Mouse (Mus musculus): ENCODE measurements around the gene Trim65. TPM values are rescaled to one million over a fixed set of nuclear protein-coding genes. Genes with fewer than 3 reads are reported as not detected.
A peak's percentile ranks its signal among the peaks of the same experiment; 100 is the strongest.
"Not testable (repeated sequence)": the region's sequence is repeated elsewhere in the genome, so short reads cannot be mapped to it uniquely, and the experiment has no call there.

Gene Trim65
- polyA plus RNA-seq, 1 experiment: 17.3 TPM

GRCm38 (mm10) chr11:116096213-116097108, 34.5 kb downstream of the Trim65 start:
- peak; percentile 7 for DNase-seq
- TF ChIP-seq CTCF (IDR thresholded peaks at IDR 0.05; ENCODE audit: insufficient read depth, low read length) (peak; percentile 54), POLR2A (IDR thresholded peaks at IDR 0.05; ENCODE audit: borderline replicate concordance, extremely low read depth, low read depth, low read length) (no peak)
- WGBS: 75% methylated on average over 5 of the region's 5 CpGs
- Histone ChIP-seq H3K4me3 (replicated peaks; ENCODE audit: extremely low read depth, low read depth, low read length) (no peak overlapping the region), H3K4me1 (ENCODE audit: control insufficient read depth, insufficient read depth, low read length) (peaks cover 21% of the 10 kb centered on the region)

GRCm38 (mm10) chr11:116095573-116095972, 35.4 kb downstream of the Trim65 start:
- Histone ChIP-seq H3K4me3 (replicated peaks; ENCODE audit: extremely low read depth, low read depth, low read length) (no peak overlapping the region), H3K4me1 (ENCODE audit: control insufficient read depth, insufficient read depth, low read length) (peaks cover 16% of the 10 kb centered on the region)
- no peak for DNase-seq
- TF ChIP-seq CTCF (IDR thresholded peaks at IDR 0.05; ENCODE audit: insufficient read depth, low read length) (no peak), POLR2A (IDR thresholded peaks at IDR 0.05; ENCODE audit: borderline replicate concordance, extremely low read depth, low read depth, low read length) (no peak)
- 32% methylated on average over 3 of the region's 3 CpGs for WGBS

GRCm38 (mm10) chr11:116093771-116094565, 37.0 kb downstream of the Trim65 start:
- WGBS: 21% methylated on average over 16 of the region's 16 CpGs
- Histone ChIP-seq H3K4me3 (replicated peaks; ENCODE audit: extremely low read depth, low read depth, low read length) (peak overlapping the region; percentile 1), H3K4me1 (ENCODE audit: control insufficient read depth, insufficient read depth, low read length) (peaks cover 10% of the 10 kb centered on the region)
- TF ChIP-seq POLR2A (IDR thresholded peaks at IDR 0.05; ENCODE audit: borderline replicate concordance, extremely low read depth, low read depth, low read length) (no peak), CTCF (IDR thresholded peaks at IDR 0.05; ENCODE audit: insufficient read depth, low read length) (no peak)
- no peak for DNase-seq

- not testable (repeated sequence) for H3K4me3 ChIP-seq (replicated peaks; ENCODE audit: extremely low read depth, low read depth, low read length); DNase-seq; H3K4me1 ChIP-seq (ENCODE audit: control insufficient read depth, insufficient read depth, low read length)
- 87% methylated on average over 6 of the region's 6 CpGs for WGBS
These were observed 38.0 kb downstream of the Trim65 start for GRCm38 (mm10) chr11:116092959-116093358.

GRCm38 (mm10) chr11:116091591-116091990, 39.3 kb downstream of the Trim65 start:
- WGBS: 90% methylated on average over 6 of the region's 6 CpGs
- no peak for TF ChIP-seq POLR2A (IDR thresholded peaks at IDR 0.05; ENCODE audit: borderline replicate concordance, extremely low read depth, low read depth, low read length)
- TF ChIP-seq CTCF (IDR thresholded peaks at IDR 0.05; ENCODE audit: insufficient read depth, low read length): no peak
- no peak overlapping the region for H3K4me3 ChIP-seq (replicated peaks; ENCODE audit: extremely low read depth, low read depth, low read length)
- peaks cover 10% of the 10 kb centered on the region for H3K4me1 ChIP-seq (ENCODE audit: control insufficient read depth, insufficient read depth, low read length)
- DNase-seq: no peak

GRCm38 (mm10) chr11:116089545-116089944, 41.4 kb downstream of the Trim65 start:
- WGBS: 89% methylated on average over 6 of the region's 6 CpGs
- DNase-seq: no peak
- peaks cover 16% of the 10 kb centered on the region for H3K4me1 ChIP-seq (ENCODE audit: control insufficient read depth, insufficient read depth, low read length)
- no peak overlapping the region for H3K4me3 ChIP-seq (replicated peaks; ENCODE audit: extremely low read depth, low read depth, low read length)
- TF ChIP-seq POLR2A (IDR thresholded peaks at IDR 0.05; ENCODE audit: borderline replicate concordance, extremely low read depth, low read depth, low read length): no peak
- no peak for TF ChIP-seq CTCF (IDR thresholded peaks at IDR 0.05; ENCODE audit: insufficient read depth, low read length)

- WGBS: 50% methylated on average over 11 of the region's 11 CpGs
- DNase-seq: no peak
- Histone ChIP-seq H3K4me1 (ENCODE audit: control insufficient read depth, insufficient read depth, low read length) (peaks cover 15% of the 10 kb centered on the region), H3K4me3 (replicated peaks; ENCODE audit: extremely low read depth, low read depth, low read length) (no peak overlapping the region)
- no peak for TF ChIP-seq POLR2A (IDR thresholded peaks at IDR 0.05; ENCODE audit: borderline replicate concordance, extremely low read depth, low read depth, low read length)
- no peak for TF ChIP-seq CTCF (IDR thresholded peaks at IDR 0.05; ENCODE audit: insufficient read depth, low read length)
These were observed 42.1 kb downstream of the Trim65 start for GRCm38 (mm10) chr11:116088741-116089394.

- TF ChIP-seq POLR2A (IDR thresholded peaks at IDR 0.05; ENCODE audit: borderline replicate concordance, extremely low read depth, low read depth, low read length) (no peak), CTCF (IDR thresholded peaks at IDR 0.05; ENCODE audit: insufficient read depth, low read length) (no peak)
- H3K4me1 ChIP-seq (ENCODE audit: control insufficient read depth, insufficient read depth, low read length): peaks cover 9% of the 10 kb centered on the region
- DNase-seq: no peak
- WGBS: 66% methylated on average over 8 of the region's 8 CpGs
- H3K4me3 ChIP-seq (replicated peaks; ENCODE audit: extremely low read depth, low read depth, low read length): no peak overlapping the region
These were observed 42.7 kb downstream of the Trim65 start for GRCm38 (mm10) chr11:116088188-116088587.

Data from lung, adult 2 months (tissue).